Mouse (Mus musculus) neural tube, embryonic 11.5 days (tissue): ENCODE data around the gene Ercc1. TPM values are rescaled to one million over a fixed set of nuclear protein-coding genes. Genes with fewer than 3 reads are reported as not detected.

ENCODE experiments used
- ATAC-seq: fragments of 200-750 bp; cut with Nextera tagmentation; 2 replicates; pipeline ENCODE4 v1.8.0; 2017; ENCODE audit warnings: moderate number of reproducible peaks, mild to moderate bottlenecking, moderate TSS enrichment, moderate library complexity; ENCODE audit not compliant: insufficient read depth, low FRiP score, low TSS enrichment
- DNase-seq: peaks from one replicate; pipeline ENCODE4 v3.0.0-alpha.2; 2015; ENCODE audit warnings: low spot score
- H3K27ac ChIP-seq: fragments of 300-500 bp; sonication (generic); 2 replicates; pipeline ENCODE4 v1.5.1; 2014; ENCODE audit warnings: low read depth, mild to moderate bottlenecking, low read length
- H3K27me3 ChIP-seq: fragments of 300-500 bp; sonication (generic); 2 replicates; pipeline ENCODE4 v1.6.1; 2014; ENCODE audit warnings: mild to moderate bottlenecking, low read length, mixed read lengths; ENCODE audit not compliant: control insufficient read depth, insufficient read depth
- H3K36me3 ChIP-seq: fragments of 300-500 bp; sonication (generic); 2 replicates; pipeline ENCODE4 v1.6.1; 2014; ENCODE audit warnings: mild to moderate bottlenecking, low read length, moderate library complexity, mixed read lengths; ENCODE audit not compliant: control insufficient read depth, insufficient read depth
- H3K4me1 ChIP-seq: fragments of 300-500 bp; sonication (generic); 2 replicates; pipeline ENCODE4 v1.6.1; 2014; ENCODE audit warnings: low read length, mixed read lengths; ENCODE audit not compliant: control insufficient read depth, insufficient read depth
- H3K4me2 ChIP-seq: fragments of 300-500 bp; sonication (generic); 2 replicates; pipeline ENCODE4 v1.6.1; 2014; ENCODE audit warnings: low read depth, mild to moderate bottlenecking, moderate library complexity
- H3K4me3 ChIP-seq: fragments of 300-500 bp; sonication (generic); 2 replicates; pipeline ENCODE4 v1.5.1; 2014; ENCODE audit warnings: low read depth, low read length
- H3K9ac ChIP-seq: fragments of 300-500 bp; sonication (generic); 2 replicates; pipeline ENCODE4 v1.6.1; 2014; ENCODE audit warnings: mild to moderate bottlenecking, low read length
- H3K9me3 ChIP-seq: fragments of 300-500 bp; sonication (generic); 2 replicates; pipeline ENCODE4 v1.6.1; 2016; ENCODE audit warnings: low read length; ENCODE audit not compliant: control insufficient read depth
- WGBS: fragments of 180-500 bp; shearing (Covaris S2); extraction: QIAGEN DNeasy Blood & Tissue Kit; methylation state at CpG from one replicate; pipeline ENCODE4 v1.1.7; 2014; 5-methylcytosine and 5-hydroxymethylcytosine counted together
- polyA plus RNA-seq: library from polyadenylated mRNA; unstranded; fragments of >200 nt; fragmentation: Nextera tagmentation; extraction: Ambion mirVana; gene quantifications from 2 replicates; pipeline ENCODE4 v1.2.1, GENCODE M21; 2014

The Ercc1 gene
- polyA plus RNA-seq, 1 experiment from 2014 or later: 91.8 TPM

DNA sequence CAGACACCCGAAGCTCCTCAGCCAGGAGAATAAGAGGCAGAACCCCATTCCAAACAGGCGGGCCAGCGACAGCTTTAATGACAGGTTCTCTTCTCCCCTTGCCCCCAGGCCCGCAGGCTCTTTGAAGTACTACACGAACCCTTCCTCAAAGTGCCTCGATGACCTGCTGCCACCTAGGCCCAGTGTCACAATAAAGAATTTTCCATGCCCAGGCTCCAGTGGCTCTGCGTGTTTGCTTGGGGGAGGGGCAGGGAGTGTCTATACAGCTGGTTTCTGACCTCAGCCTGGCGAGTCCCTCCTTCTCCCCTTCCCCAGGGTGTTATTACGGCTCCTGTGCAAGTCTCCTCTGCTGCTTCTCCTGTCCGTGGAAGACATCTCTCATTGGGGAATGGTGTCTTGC, 11.7 kb downstream of the Ercc1 start:
- Histone ChIP-seq H3K9me3 (no peaks in the 10 kb centered on the region), H3K36me3 (peaks cover 14% of the 10 kb centered on the region), H3K27ac (no peak overlapping the region), H3K4me3 (no peak overlapping the region), H3K27me3 (no peaks in the 10 kb centered on the region), H3K9ac (no peak overlapping the region), H3K4me1 (no peaks in the 10 kb centered on the region; the same call in 1 of the 2 replicates), H3K4me2 (no peak overlapping the region)
- 58% methylated on average over 10 of the region's 10 CpGs for WGBS
- no peak for DNase-seq
- ATAC-seq: no peak

DNA sequence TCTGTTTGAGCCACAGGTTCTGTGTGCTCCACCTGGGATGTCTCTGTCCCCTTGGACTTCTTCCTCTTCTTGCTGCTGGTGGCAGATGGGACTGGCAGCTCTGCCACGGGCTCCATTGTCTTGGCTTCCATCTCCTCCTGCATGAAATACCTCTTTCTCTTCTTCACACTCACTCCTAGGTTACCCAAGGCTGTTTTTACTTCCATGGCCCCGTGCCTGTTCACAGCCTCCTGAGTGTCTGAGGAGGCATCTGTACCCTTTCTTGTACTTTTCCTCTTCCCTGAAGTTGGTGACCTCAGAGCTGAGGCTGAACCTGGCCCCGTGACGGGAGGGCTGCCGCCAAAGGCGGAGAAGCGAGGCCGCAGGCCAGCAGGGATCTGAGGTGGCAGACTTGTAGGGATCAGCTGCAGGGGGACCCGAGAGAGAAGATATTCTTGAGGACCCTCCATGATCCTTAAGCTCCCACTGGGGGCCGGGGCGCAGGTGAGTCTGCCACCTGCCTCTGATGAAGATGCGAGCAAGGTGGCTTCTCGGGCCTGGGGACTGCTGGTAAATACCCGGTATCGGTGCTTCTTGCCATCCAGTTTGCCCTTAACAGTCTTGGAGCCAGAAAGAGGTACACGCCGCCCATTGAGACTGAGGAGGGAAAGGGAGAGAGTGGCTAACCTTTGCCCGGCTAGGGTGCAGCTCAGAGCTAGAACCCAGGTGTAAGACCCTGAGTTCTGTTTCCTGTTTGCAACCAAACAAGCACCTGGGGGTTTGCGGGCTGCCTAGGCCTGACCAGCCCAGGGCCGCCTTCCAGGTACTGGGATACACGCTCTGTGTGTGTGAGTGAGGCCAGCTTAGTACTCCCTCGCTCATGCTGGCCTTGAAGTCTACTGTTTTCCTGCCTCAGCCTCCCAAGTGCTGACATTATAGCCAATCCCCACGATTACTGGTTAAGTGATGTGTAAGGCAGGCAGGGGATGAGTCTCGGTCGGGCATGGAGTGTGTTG, 13.1 kb downstream of the Ercc1 start:
- no peak for DNase-seq
- H3K9ac ChIP-seq: no peak overlapping the region
- H3K9me3 ChIP-seq: no peaks in the 10 kb centered on the region
- peaks cover 14% of the 10 kb centered on the region for H3K36me3 ChIP-seq
- no peak overlapping the region for H3K27ac ChIP-seq
- no peaks in the 10 kb centered on the region; the same call in 1 of the 2 replicates for H3K4me1 ChIP-seq
- peak overlapping the region; percentile 9; the same call in 1 of the 2 replicates for H3K4me2 ChIP-seq
- ATAC-seq: no peak
- no peak overlapping the region; the same call in 1 of the 2 replicates for H3K4me3 ChIP-seq
- H3K27me3 ChIP-seq: no peaks in the 10 kb centered on the region
- WGBS: 95% methylated on average over 25 of the region's 25 CpGs

DNA sequence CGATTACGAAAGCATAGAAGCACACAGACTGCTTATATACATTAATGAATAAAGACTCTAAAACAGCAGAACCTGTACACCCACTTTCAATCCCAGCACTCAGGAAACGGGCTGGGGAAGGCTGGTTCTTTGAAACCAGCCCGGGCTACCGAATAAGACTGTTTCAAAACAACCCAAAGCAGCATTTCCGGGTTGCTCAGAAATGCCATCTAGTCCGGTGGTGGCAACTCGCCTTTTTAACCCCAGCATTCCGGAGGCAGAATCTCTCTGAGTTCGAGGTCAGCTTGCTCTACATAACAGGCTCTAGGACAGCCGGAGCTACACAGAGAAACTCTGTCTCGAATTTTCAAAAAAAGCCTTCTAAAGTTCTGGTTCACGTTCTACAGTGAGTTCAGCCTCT, 14.1 kb downstream of the Ercc1 start:
- 26% methylated on average over 13 of the region's 13 CpGs for WGBS
- Histone ChIP-seq H3K36me3 (peaks cover 11% of the 10 kb centered on the region), H3K9ac (peak overlapping the region; percentile 54), H3K4me2 (peak overlapping the region; percentile 95), H3K4me1 (no peaks in the 10 kb centered on the region; the same call in 1 of the 2 replicates), H3K4me3 (peak overlapping the region; percentile 49), H3K27ac (no peak overlapping the region), H3K9me3 (no peaks in the 10 kb centered on the region), H3K27me3 (no peaks in the 10 kb centered on the region)
- no peak for ATAC-seq
- no peak for DNase-seq

DNA sequence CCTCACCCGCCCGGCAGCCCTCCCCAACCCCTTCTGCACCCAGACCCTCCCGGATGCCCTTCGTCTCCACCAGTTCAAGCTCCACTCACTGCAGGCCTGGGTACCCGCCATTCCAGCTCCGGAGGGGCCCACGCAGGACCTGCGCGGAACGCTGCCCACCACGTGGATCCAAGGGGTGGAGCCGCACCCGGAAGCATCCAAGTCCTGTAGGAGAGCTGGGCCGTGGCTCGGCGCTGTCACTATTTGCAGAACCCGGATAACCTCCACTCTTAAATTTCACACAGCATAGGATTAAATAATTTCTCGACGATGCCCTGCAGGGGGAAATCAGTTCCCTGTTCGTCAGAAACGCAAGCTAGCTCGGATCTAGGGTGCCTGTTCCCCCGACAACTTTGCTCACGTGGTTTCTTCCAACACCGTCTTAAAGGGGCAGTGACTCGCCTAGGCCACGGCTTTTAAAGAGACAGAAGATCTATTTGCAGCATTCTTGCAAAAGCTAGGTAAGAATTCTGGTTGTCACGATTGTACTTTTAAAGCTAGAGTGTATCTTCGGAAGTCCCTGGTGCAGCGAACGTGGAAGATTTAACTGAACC, 14.8 kb downstream of the Ercc1 start, which contains the start of the genes Cd3eap and Ppp1r13l:
Gene Cd3eap (minus strand): TSS at position 185 of the 593 bp plus-strand sequence.
Gene Ppp1r13l (plus strand): TSS at position 451 of the 593 bp plus-strand sequence.
- WGBS: under 1% methylated on average over 31 of the region's 31 CpGs
- Histone ChIP-seq H3K9me3 (no peaks in the 10 kb centered on the region), H3K27me3 (no peaks in the 10 kb centered on the region), H3K4me2 (peak within 1 kb of the TSS; percentile 95), H3K4me3 (peak within 1 kb of the TSS; percentile 49), H3K27ac (no peak within 1 kb of the TSS), H3K9ac (peak within 1 kb of the TSS; percentile 54), H3K36me3 (peaks cover 7% of the 10 kb centered on the region), H3K4me1 (no peaks in the 10 kb centered on the region; the same call in 1 of the 2 replicates)
- DNase-seq (peak; percentile 89), ATAC-seq (peak; percentile 70)

DNA sequence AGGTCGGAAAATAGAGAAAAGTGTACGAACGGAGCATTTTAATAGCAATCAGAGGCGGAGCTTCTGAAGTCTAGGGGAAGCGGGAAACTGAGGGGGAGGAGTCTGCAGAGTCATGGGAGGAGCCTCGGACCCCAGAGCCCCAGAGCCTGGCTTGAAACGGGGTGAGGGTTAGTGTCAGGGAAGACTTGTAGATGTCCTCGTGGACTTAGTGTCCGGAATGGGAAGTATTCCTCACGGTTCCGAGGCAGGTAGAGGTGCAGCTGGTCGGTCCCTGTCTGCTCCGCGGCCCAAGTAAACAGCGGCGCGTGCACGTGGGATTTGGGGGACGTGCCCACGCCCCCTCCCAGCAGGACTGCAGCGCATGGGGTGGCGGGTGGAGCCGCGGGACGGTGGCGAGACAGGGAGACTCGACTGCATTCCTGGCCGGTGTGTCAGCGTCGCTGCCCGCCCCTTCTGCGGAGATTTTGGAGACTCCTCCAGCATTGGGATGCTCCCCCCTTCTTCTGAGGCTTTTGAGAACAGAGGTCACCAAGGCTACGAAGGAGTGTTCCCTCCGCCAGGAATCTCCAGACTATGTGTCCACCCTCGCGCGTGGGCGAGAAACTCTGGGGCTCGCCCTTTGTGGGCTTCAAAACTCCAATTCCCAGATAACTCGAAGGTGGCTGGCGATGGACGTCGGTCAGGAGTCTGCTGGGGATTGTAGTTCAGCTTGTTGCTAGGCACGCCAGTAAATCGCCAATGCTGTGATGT, 15.5 kb downstream of the Ercc1 start:
- H3K36me3 ChIP-seq: peaks cover 3% of the 10 kb centered on the region
- peak overlapping the region; percentile 54 for H3K9ac ChIP-seq
- H3K4me3 ChIP-seq: peak overlapping the region; percentile 49
- ATAC-seq (peak; percentile 69), DNase-seq (peak; percentile 82)
- no peaks in the 10 kb centered on the region; the same call in 1 of the 2 replicates for H3K4me1 ChIP-seq
- no peaks in the 10 kb centered on the region for H3K27me3 ChIP-seq
- H3K4me2 ChIP-seq: peak overlapping the region; percentile 95
- WGBS: under 1% methylated on average over 45 of the region's 45 CpGs
- no peaks in the 10 kb centered on the region for H3K9me3 ChIP-seq
- no peak overlapping the region for H3K27ac ChIP-seq

DNA sequence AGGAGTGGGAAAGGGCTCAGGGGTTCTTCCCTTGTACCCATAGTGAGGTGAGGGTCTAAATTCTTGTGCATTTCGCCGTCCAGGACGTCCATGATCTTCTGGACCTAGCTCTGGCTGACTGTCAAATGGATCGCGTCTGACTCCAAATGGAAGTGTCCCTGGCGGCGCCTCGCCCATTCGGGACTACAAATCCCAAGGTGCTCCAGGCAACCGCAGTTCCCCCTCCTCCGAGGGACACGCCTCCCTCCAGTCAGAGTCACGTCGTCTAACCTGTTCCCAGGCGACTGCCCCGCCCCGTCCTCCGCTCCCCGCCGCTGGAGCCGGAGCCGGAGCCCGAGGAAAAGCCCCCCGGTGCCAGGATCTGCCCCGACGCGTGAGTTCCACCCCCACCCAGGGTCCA, 16.4 kb downstream of the Ercc1 start:
- Histone ChIP-seq H3K4me1 (no peaks in the 10 kb centered on the region; the same call in 1 of the 2 replicates), H3K36me3 (peaks cover 2% of the 10 kb centered on the region; the same call in 1 of the 2 replicates), H3K27ac (no peak overlapping the region), H3K9ac (0 out of 2 replicates have a peak overlapping the region, but pooled peaks have one; percentile 30), H3K4me3 (peak overlapping the region; percentile 49), H3K4me2 (peak overlapping the region; percentile 95), H3K9me3 (no peaks in the 10 kb centered on the region), H3K27me3 (no peaks in the 10 kb centered on the region)
- 0% methylated on average over 23 of the region's 27 CpGs for WGBS
- peak; percentile 55; the same call in 1 of the 2 replicates for ATAC-seq
- peak; percentile 87 for DNase-seq

- Histone ChIP-seq H3K9me3 (no peaks in the 10 kb centered on the region), H3K4me1 (no peaks in the 10 kb centered on the region; the same call in 1 of the 2 replicates), H3K36me3 (0 out of 2 replicates have a peak, but pooled peaks cover 2% of the 10 kb centered on the region), H3K27ac (no peak overlapping the region), H3K4me2 (peak overlapping the region; percentile 95), H3K9ac (no peak overlapping the region), H3K27me3 (no peaks in the 10 kb centered on the region), H3K4me3 (peak overlapping the region; percentile 49)
- DNase-seq: peak; percentile 65
- no peak for ATAC-seq
- 9% methylated on average over 16 of the region's 16 CpGs for WGBS
Measured at GRCm38 (mm10) chr7:19361720-19362119, 17.1 kb downstream of the Ercc1 start.

DNA sequence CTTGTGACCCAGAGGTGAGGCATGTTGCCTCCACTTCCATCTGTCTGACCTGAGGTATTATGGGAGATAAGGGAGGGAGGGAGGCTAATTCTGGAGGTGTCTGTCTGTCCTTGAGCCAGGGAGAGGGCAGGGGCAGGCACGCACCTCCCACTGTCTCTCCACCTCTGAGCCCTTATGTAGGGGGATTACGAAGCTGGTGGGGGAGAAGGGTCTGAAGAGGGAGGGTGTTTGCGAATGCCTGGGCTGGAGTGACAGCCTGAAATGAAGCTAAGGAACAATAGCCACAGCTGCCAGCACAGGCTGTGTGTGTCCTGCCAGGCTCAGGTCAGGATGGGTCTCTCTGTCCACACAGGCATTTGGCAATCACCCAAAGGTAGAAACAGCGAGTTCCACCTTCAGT, 17.7 kb downstream of the Ercc1 start:
- WGBS: 62% methylated on average over 4 of the region's 4 CpGs
- H3K9me3 ChIP-seq: no peaks in the 10 kb centered on the region
- DNase-seq (no peak), ATAC-seq (no peak)
- no peaks in the 10 kb centered on the region for H3K27me3 ChIP-seq
- H3K36me3 ChIP-seq: no peaks in the 10 kb centered on the region
- no peaks in the 10 kb centered on the region; the same call in 1 of the 2 replicates for H3K4me1 ChIP-seq
- H3K9ac ChIP-seq: no peak overlapping the region
- no peak overlapping the region for H3K4me2 ChIP-seq
- H3K4me3 ChIP-seq: no peak overlapping the region
- H3K27ac ChIP-seq: no peak overlapping the region
